Mouse (Mus musculus) limb, embryonic 12.5 days (tissue): ENCODE measurements at regions not wholly inside any gene's neighbourhood (a gene's known extent, or its start where the extent isn't known, plus 50 kb on each side); places are given as distances from the start of the nearest gene placed in this dataset.

ENCODE experiments used
- ATAC-seq: fragments of 200-750 bp; cut with Nextera tagmentation; 2 replicates; pipeline ENCODE4 v1.8.0; 2017; ENCODE audit warnings: low read depth, moderate TSS enrichment; ENCODE audit not compliant: insufficient number of reproducible peaks, insufficient read depth, low FRiP score, low TSS enrichment
- H3K27ac ChIP-seq: fragments of 300-500 bp; sonication (generic); 2 replicates; pipeline ENCODE4 v1.5.1; 2016; ENCODE audit warnings: mild to moderate bottlenecking, moderate library complexity
- H3K27me3 ChIP-seq: fragments of 300-500 bp; sonication (generic); 2 replicates; pipeline ENCODE4 v1.6.1; 2016; ENCODE audit warnings: mild to moderate bottlenecking, moderate library complexity
- H3K36me3 ChIP-seq: fragments of 300-500 bp; sonication (generic); 2 replicates; pipeline ENCODE4 v1.6.1; 2016; ENCODE audit warnings: mild to moderate bottlenecking, moderate library complexity
- H3K4me1 ChIP-seq: fragments of 300-500 bp; sonication (generic); replicated peaks from 2 replicates; pipeline ENCODE4 v1.6.1; 2016
- H3K4me2 ChIP-seq: fragments of 300-500 bp; sonication (generic); 2 replicates; pipeline ENCODE4 v1.6.1; 2016; ENCODE audit warnings: mild to moderate bottlenecking, moderate library complexity
- H3K4me3 ChIP-seq: fragments of 300-500 bp; sonication (generic); replicated peaks from 2 replicates; pipeline ENCODE4 v1.5.1; 2016; ENCODE audit warnings: mild to moderate bottlenecking
- H3K9ac ChIP-seq: fragments of 300-500 bp; sonication (generic); replicated peaks from 2 replicates; pipeline ENCODE4 v1.6.1; 2016; ENCODE audit warnings: mild to moderate bottlenecking, moderate library complexity
- H3K9me3 ChIP-seq: fragments of 300-500 bp; sonication (generic); 2 replicates; pipeline ENCODE4 v1.6.1; 2016; ENCODE audit warnings: mild to moderate bottlenecking, moderate library complexity
- WGBS: fragments of 180-500 bp; shearing (Covaris S2); methylation state at CpG from one replicate; pipeline ENCODE4 v1.1.7; 2016; 5-methylcytosine and 5-hydroxymethylcytosine counted together

DNA sequence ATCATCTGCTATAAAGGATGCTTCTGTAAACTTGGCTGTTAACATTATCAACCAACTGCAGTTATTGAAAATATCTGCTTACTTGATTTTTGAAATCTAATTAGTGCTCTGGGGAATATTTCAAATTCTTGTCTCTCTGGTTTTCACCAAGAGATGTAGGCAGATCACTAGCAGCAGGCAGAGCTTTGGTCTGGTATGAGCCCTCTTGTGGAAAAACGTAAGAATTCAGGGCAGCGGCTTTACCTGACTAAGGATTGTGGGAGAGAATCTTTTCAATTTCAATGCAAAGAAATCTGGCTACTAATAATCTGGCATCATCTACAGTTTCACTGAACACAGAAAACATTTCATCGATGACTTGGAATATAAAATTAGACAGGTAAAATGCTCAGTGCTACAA, 81.2 kb upstream of the Plppr4 start:
- H3K36me3 ChIP-seq = no peaks in the 10 kb centered on the region
- H3K4me3 ChIP-seq = no peak overlapping the region
- 70% methylated on average over 3 of the region's 3 CpGs for WGBS
- no peak overlapping the region for H3K27ac ChIP-seq
- ATAC-seq = no peak
- H3K9me3 ChIP-seq = no peaks in the 10 kb centered on the region
- no peaks in the 10 kb centered on the region for H3K27me3 ChIP-seq
- H3K4me2 ChIP-seq = no peak overlapping the region
- H3K4me1 ChIP-seq = no peaks in the 10 kb centered on the region
- H3K9ac ChIP-seq = no peak overlapping the region

DNA sequence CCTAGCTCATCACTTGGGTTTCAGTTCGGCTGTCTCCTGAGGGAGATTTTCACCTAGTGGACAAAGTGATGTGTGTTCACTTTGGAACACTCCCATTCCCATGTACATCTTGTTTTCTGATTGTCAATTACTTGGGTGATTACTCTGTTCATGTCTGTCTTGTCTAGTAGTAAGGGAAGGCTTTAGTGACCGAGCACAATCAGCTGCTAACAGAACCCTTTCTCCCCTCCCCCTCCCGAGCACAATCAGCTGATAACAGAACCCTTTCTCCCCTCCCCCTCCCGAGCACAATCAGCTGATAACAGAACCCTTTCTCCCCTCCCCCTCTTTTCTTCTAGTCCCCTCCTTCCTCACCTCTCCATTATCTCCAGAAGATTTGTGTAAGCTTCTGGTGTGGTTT, 79.6 kb upstream of the Plppr4 start:
- H3K36me3 ChIP-seq = no peaks in the 10 kb centered on the region
- ATAC-seq = no peak
- H3K9ac ChIP-seq = no peak overlapping the region
- H3K9me3 ChIP-seq = no peaks in the 10 kb centered on the region
- H3K27ac ChIP-seq = no peak overlapping the region
- WGBS = 54% methylated on average over 4 of the region's 4 CpGs
- no peaks in the 10 kb centered on the region for H3K27me3 ChIP-seq
- H3K4me2 ChIP-seq = no peak overlapping the region
- H3K4me1 ChIP-seq = no peaks in the 10 kb centered on the region
- H3K4me3 ChIP-seq = no peak overlapping the region

- 0 out of 2 replicates have a peak, but pooled peaks have one; percentile 52 for ATAC-seq
- no peaks in the 10 kb centered on the region for H3K36me3 ChIP-seq
- H3K9me3 ChIP-seq = no peaks in the 10 kb centered on the region
- 16% methylated on average over 11 of the region's 11 CpGs for WGBS
- no peak overlapping the region for H3K4me3 ChIP-seq
- H3K27me3 ChIP-seq = no peaks in the 10 kb centered on the region
- H3K4me1 ChIP-seq = no peaks in the 10 kb centered on the region
- no peak overlapping the region for H3K9ac ChIP-seq
- H3K4me2 ChIP-seq = no peak overlapping the region
- no peak overlapping the region for H3K27ac ChIP-seq
These were observed 77.9 kb upstream of the Plppr4 start for GRCm38 (mm10) chr3:117438473-117439114.

- no peak for ATAC-seq
- 74% methylated on average over 1 of the region's 1 CpGs for WGBS
- Histone ChIP-seq H3K4me3 (no peak overlapping the region), H3K4me2 (no peak overlapping the region), H3K9ac (no peak overlapping the region), H3K27me3 (no peaks in the 10 kb centered on the region), H3K27ac (no peak overlapping the region), H3K36me3 (no peaks in the 10 kb centered on the region), H3K4me1 (no peaks in the 10 kb centered on the region), H3K9me3 (no peaks in the 10 kb centered on the region)
These were observed 63.9 kb upstream of the Plppr4 start for GRCm38 (mm10) chr3:117424526-117424925.

GRCm38 (mm10) chr3:117412896-117413747, 52.4 kb upstream of the Plppr4 start:
- Histone ChIP-seq H3K4me3 (no peak overlapping the region), H3K36me3 (no peaks in the 10 kb centered on the region), H3K27me3 (no peaks in the 10 kb centered on the region), H3K4me1 (no peaks in the 10 kb centered on the region), H3K9me3 (no peaks in the 10 kb centered on the region), H3K4me2 (no peak overlapping the region), H3K27ac (no peak overlapping the region), H3K9ac (no peak overlapping the region)
- WGBS = 79% methylated on average over 4 of the region's 4 CpGs
- no peak for ATAC-seq
